33 mouse cellular contexts compared by ENCODE assay signal in genomic region chr3:126359760-126360159, GRCm38 (mm10). TPM values are rescaled to one million over a fixed set of nuclear protein-coding genes. Genes with fewer than 3 reads are reported as not detected.
"Had no signal": no experiment of that assay in that cellular context is flagged by ENCODE, and none has a peak within 500 bp of the region (broad histone marks: within the 10 kb centered on the region; RNA-seq: fewer than 3 reads in every experiment).

No protein-coding gene starts in this region.

- H3K4me1 ChIP-seq: liver, embryonic 12.5 days; liver, embryonic 13.5 days; liver, embryonic 15.5 days; megakaryocyte, embryonic 14.5 days had no signal

- DNase-seq: left cerebral cortex, postnatal 4 days; liver; liver, embryonic 13.5 days; liver, postnatal 0 days; lung, adult 18-20 months; lung, adult 2 months; lung, embryonic 14.5 days; lung, postnatal 10 days; lung, postnatal 14 days; lung, postnatal 36 days; lung, postnatal 4 days; midbrain, embryonic 14.5 days had no signal

- H3K4me3 ChIP-seq: left cerebral cortex, adult 2 months; limb, embryonic 12.5 days; limb, embryonic 13.5 days; limb, embryonic 15.5 days; liver, embryonic 12.5 days; liver, embryonic 13.5 days; liver, embryonic 15.5 days; lung, embryonic 15.5 days; megakaryocyte, embryonic 14.5 days; midbrain, embryonic 10.5 days; midbrain, embryonic 12.5 days; midbrain, embryonic 13.5 days; midbrain, embryonic 15.5 days; myocyte; neural tube, embryonic 12.5 days had no signal

- H3K9me3 ChIP-seq: limb, embryonic 12.5 days; limb, embryonic 13.5 days; limb, embryonic 15.5 days; liver, embryonic 12.5 days; liver, embryonic 13.5 days; liver, embryonic 15.5 days; lung, embryonic 15.5 days; midbrain, embryonic 10.5 days; midbrain, embryonic 12.5 days; midbrain, embryonic 13.5 days; midbrain, embryonic 15.5 days; neural tube, embryonic 12.5 days had no signal

- H3K36me3 ChIP-seq: limb, embryonic 12.5 days; limb, embryonic 13.5 days; limb, embryonic 15.5 days; liver, embryonic 12.5 days; liver, embryonic 13.5 days; liver, embryonic 15.5 days; lung, embryonic 15.5 days; midbrain, embryonic 10.5 days; midbrain, embryonic 12.5 days; midbrain, embryonic 13.5 days; midbrain, embryonic 15.5 days; neural tube, embryonic 12.5 days had no signal

- H3K4me2 ChIP-seq: limb, embryonic 12.5 days; limb, embryonic 13.5 days; limb, embryonic 15.5 days; liver, embryonic 11.5 days; liver, embryonic 12.5 days; liver, embryonic 13.5 days; liver, embryonic 15.5 days; lung, embryonic 14.5 days; lung, embryonic 15.5 days; midbrain, embryonic 11.5 days; midbrain, embryonic 12.5 days; midbrain, embryonic 13.5 days; midbrain, embryonic 15.5 days; neural tube, embryonic 12.5 days had no signal

- H3K27ac ChIP-seq: left cerebral cortex, adult 2 months; limb, embryonic 12.5 days; limb, embryonic 15.5 days; liver, embryonic 12.5 days; liver, embryonic 13.5 days; liver, embryonic 14.5 days; liver, embryonic 15.5 days; lung, embryonic 15.5 days; macrophage; midbrain, embryonic 10.5 days; midbrain, embryonic 12.5 days; midbrain, embryonic 13.5 days; midbrain, embryonic 15.5 days; neural tube, embryonic 12.5 days had no signal

- ATAC-seq: liver, embryonic 12.5 days; liver, postnatal 0 days; lung, postnatal 0 days; midbrain, embryonic 13.5 days; midbrain, embryonic 15.5 days had no signal

- H3K27me3 ChIP-seq: limb, embryonic 15.5 days; liver, embryonic 13.5 days had no signal

- H3K9ac ChIP-seq: limb, embryonic 12.5 days; limb, embryonic 13.5 days; limb, embryonic 15.5 days; liver, embryonic 12.5 days; liver, embryonic 13.5 days; liver, embryonic 14.5 days; liver, embryonic 15.5 days; liver, postnatal 0 days; lung, embryonic 14.5 days; lung, embryonic 15.5 days; midbrain, embryonic 12.5 days; midbrain, embryonic 13.5 days; midbrain, embryonic 15.5 days; neural tube, embryonic 12.5 days had no signal

RNA-seq across cellular contexts. Expression of gene Arsj, which starts 3.7 kb away (rescaled TPM):
- polyA plus RNA-seq: liver, adult 2 months; liver, embryonic 12.5 days; liver, embryonic 13.5 days; liver, embryonic 14.5 days; liver, embryonic 16.5 days; liver, postnatal 0 days; macrophage had no signal
